Mouse (Mus musculus): ENCODE results near the gene N4bp2l2.

GRCm38 (mm10) chr5:150598202-150599119, 67.5 kb downstream of the N4bp2l2 start:
- TF ChIP-seq POLR2A (IDR thresholded peaks at IDR 0.05; ENCODE audit: low read depth, low read length) (no peak), CTCF (conservative IDR thresholded peaks at IDR 0.05; ENCODE audit: insufficient read depth, insufficient read length, low read depth, low read length) (no peak)
